Comparison of ENCODE assay signal across 13 mouse cellular contexts in genomic region chr13:41006244-41006643, GRCm38 (mm10).
"Had no signal": no experiment of that assay in that cellular context is flagged by ENCODE, and none has a peak within 500 bp of the region (broad histone marks: within the 10 kb centered on the region; RNA-seq: fewer than 3 reads in every experiment).

No protein-coding gene starts in this region.

- H3K4me2 ChIP-seq: limb, embryonic 15.5 days; liver, embryonic 13.5 days; midbrain, embryonic 12.5 days; neural tube, embryonic 13.5 days had no signal

- H3K9me3 ChIP-seq: limb, embryonic 15.5 days; liver, embryonic 13.5 days; midbrain, embryonic 12.5 days; neural tube, embryonic 13.5 days had no signal

- H3K27me3 ChIP-seq: limb, embryonic 15.5 days; liver, embryonic 13.5 days; midbrain, embryonic 12.5 days; neural tube, embryonic 13.5 days had no signal

- ATAC-seq: inflammation-experienced regulatory T-cells, adult 6 months; midbrain, embryonic 16.5 days had no signal

- DNase-seq: layer of hippocampus, adult 9-11 months; layer of hippocampus, postnatal 36 days; liver, embryonic 13.5 days; lung, adult 18-20 months; retina, postnatal 1 day; right cerebral cortex, postnatal 14 days had no signal

- H3K4me3 ChIP-seq: limb, embryonic 15.5 days; liver, embryonic 13.5 days; midbrain, embryonic 12.5 days; neural tube, embryonic 13.5 days had no signal

- H3K9ac ChIP-seq: limb, embryonic 15.5 days; liver, embryonic 13.5 days; midbrain, embryonic 12.5 days; neural tube, embryonic 13.5 days had no signal

- H3K27ac ChIP-seq: kidney, postnatal 0 days; limb, embryonic 15.5 days; liver, embryonic 13.5 days; midbrain, embryonic 12.5 days; neural tube, embryonic 13.5 days; stomach, postnatal 0 days had no signal
